Mouse (Mus musculus) urinary bladder, postnatal 14 days (tissue): ENCODE data around the gene Snai3.

Source experiments
- DNase-seq: peaks from one replicate; pipeline ENCODE4 v3.0.0; 2021; ENCODE audit warnings: low spot score

Snai3 gene

DNA sequence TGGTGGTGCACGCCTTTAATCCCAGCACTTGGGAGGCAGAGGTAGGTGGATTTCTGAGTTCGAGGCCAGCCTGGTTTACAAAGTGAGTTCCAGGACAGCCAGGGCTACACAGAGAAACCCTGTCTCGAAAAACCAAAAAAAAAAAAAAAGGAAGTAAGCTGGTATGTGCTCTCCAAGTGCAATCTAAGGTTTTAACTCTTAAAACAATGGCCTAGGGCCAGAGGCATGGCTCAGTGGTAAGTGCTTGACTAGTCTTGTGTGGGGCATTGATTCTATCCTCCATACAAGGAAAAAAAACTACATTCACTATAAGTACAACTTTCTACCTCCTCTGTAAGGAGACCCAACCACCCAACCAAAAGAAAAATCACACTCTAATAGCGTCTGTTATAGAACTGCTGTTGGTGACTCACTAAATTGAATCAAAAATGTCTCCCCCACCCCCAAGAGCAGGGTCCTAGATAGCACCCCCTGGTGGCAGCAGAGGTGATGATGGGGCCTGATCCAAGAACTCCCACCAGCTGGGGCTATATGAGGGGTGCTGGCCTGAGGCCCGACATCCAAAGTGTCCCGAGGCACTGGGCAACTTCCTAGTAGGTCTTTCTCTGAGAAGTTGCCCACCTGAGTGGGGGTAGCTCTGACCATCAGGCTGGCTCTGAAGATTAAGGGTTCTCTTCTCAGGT lies 1.2 kb downstream of the Snai3 start:
- DNase-seq = no peak

DNA sequence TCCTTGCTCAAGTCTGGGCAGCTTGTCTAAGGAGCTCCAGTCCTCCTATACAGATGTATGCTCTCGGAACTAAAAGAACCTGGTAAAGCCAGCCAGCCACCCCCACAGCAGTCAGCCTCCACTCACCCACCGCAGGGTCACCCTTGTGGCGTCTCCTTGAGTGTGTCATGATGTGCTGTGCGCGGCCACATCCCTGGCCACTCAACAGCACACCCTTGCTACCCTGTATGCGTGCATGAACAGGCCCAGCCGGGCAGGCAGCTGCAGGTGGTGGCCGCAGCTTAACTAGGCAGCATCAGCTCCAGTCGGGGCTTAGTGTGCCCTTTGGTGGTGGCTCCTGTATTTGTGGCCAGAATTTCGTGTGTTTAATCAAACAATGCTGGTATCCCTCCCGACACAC lies 3.4 kb downstream of the Snai3 start:
- peak; percentile 57 for DNase-seq

DNA sequence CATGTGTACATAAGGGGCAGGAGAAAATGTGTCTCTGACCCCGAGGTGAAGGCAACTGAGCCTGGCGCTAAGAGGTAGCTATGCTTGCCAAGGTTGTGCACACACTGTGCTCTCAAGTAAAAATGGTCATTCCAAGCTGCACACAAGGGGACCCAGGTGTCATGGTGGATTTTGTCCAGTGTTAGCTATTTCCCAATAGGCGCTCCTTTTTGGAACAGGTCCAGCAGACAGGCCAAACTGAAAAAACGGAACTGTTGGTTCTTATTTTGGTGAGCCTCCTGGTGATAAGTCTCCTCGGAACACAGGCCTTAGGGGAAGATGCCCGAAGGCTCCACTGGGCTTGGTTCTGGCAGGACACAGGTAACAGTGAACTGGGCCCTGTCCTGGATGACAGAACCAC lies 6.1 kb downstream of the Snai3 start:
- DNase-seq = no peak

DNA sequence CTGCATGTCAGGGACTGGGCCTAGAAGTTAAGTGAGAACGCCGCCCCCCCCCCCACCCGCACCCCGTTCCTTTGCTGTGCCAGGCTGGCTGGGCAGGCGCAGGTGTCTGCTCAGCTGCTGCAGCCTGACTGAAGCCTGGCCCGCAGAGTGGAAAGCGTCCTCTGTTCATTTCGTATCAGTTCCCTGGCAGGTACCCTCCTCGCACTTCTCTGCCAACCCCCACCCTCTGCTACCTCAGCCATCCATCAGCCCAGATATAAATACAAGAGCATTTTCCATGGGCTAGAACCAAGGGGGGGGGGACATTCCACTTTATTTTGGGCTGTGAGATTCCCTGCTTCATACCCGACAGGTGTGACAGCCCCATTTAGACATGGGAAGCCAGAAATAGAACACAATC lies 8.4 kb downstream of the Snai3 start:
- DNase-seq = no peak

DNA sequence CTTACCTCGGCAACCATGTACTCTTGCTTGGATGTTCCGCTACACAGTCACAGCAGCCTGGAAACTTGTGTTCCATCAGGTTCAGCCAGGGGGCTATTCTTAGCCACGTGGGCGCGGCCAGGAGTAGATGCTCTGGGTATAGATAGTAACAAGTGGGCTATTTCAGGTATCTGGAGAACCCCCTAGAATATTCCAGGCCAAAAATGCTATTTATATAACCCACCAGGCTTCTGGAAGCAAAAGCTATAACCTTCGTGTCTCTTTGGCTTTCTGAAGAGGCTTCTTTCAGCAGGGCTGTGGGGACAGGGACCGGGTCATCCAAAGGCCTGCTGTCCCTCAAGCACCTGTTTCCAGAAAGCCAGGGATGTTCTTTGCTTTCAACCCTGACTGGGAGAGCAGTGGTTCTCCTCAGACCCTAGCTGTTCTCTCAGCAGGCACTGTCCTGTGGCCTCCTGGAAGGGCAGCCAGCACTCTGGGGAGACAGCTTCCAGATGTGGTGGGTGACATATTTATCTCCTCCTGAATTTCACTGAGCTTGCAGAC lies 9.3 kb downstream of the Snai3 start:
- DNase-seq = no peak

DNA sequence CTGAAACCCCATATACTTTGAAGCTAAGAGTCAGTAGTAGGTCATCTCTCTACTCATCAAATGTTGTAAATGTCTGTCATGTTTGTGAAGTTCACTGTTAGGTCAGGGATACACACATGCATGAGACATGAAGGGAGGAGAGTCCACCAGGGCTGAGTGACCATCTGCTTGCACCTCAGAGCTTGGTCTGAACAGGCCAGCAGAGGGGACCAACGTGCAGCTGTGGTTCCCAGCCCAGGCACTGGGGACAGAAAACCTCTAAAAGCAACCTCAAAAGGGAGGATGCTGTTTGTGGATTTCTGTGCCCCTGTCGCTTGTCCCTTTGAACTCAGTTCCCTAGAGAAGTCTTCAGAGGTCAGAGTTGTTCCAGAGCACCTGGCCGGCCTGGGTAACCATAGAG lies 15.3 kb downstream of the Snai3 start:
- DNase-seq = no peak

DNA sequence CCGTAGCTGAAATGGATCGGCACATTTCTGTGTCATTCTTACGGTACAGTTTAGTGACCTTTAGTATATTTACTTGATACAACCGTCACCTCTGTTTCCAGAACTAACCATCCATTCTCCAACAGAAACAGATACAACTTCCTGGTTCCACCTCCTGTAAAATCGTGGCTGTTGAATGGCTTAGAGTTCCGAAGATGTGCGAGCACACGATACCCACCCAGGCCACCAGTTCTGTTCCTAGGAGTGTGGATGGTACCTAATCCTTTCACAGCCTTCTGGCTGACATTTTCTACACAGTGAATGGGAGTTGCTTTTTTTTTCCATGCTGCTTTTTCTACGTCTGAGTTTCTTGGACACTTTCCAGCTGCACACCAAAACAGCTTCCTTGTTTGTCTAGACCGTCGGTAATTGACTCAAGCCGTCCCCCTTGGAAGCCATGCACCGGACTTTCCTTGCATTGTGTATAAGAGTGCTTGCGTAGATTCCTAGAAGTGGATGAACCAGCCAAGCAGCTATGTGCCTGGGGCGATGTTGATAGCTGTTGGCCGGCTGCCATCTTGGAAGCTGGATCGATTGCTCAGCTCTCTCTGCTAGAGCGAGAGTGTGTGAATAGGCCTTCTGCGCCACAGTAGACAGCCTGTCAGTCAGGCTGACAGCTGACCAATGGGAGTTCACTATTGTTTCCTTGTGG lies 16.3 kb downstream of the Snai3 start:
- peak; percentile 92 for DNase-seq

DNA sequence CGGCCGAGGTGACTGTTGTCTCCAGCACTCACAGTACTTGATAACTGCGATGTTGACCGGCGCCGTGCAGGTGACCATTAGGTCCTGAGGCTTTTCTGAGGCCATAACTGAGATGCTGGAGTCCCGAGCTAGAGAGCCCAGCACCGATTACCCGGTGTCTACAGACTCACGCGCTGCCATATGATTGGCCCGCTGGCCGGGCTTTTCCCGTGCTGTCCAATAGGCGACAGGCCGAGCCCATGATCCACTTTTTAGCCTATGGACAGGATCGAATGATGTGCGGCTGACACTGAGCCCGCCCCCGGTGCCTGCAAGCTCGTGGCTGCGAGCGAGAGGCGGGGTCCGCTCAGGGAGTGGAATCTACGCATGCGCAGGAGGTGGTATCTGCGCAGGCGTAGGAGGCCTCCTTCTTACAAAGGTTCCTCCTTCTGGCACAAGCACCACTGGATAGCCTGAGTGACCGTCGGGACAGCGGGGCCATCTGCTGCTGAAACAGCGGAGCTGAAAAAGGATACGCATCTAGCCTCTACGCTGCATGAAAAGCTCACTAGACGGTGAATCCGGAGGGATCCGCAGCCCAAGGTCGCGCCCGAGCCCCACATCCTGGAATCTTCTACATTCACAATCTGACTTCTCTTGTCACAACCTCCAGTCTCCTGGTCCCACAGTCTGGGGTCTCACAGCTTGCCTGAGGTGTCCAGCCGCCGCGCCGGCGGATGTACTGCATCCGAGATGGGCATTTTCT lies 17.1 kb downstream of the Snai3 start, which contains the start of gene Mvd:
Gene Mvd, minus strand, starts transcription at position 161 of the 745 bp plus-strand sequence.
- DNase-seq = peak; percentile 99

DNA sequence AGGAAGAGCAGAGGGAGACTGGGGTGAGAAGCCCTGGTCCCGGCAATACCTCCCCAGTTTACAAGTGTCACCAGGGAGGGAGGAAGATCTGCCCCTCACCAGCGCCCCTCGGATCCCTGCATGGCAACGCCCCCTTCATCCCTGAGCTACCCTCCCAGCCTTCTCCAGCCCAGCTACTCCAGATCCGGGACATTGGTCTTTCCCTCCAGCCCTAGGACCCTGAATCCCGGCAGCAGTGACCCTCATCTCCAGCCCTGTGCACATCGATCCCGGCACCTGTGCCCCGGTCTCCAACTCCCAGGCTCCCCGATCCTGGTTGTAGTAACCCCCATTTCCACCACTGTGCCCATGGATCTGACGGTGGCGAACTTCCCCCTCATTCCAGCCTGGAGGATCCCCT lies 17.8 kb downstream of the Snai3 start:
- no peak for DNase-seq

DNA sequence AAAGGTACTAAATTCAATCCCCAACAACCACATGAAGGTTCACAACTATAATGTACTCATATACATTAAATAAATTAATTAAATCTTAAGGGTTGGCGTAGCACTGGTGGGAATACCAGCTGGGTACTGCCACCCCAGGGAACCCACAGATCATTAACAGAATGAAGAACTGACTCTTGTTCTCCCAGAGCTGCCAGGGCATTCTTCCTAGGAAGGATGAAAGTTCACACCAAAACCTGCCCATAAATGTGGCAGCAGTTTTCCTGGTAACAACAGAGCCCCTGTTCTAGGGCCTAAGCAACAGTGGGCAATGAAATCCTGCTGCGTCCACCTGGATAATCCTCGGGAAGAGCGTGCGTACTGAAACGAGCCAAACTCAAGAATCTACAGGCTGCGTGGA lies 18.2 kb downstream of the Snai3 start:
- no peak for DNase-seq

DNA sequence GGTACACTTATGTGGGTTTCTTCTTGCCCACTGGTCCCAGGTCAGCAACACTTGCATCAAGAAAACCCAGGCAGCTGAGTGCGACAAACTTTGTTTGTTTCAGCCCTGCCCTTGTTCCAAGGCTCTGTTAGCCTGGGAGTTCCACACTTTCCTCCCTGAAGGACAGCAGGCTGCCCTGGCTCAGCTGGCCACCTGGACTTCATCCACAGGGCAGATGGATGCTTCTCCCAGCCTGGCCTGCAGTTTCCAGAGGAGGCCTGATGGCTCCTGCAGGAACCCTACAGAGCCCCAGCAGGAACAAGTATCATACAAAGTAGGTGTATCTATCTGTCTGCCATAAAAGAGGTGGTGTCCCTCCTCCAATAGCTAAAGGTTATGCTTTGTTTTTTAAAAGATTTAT lies 19.2 kb downstream of the Snai3 start:
- no peak for DNase-seq

DNA sequence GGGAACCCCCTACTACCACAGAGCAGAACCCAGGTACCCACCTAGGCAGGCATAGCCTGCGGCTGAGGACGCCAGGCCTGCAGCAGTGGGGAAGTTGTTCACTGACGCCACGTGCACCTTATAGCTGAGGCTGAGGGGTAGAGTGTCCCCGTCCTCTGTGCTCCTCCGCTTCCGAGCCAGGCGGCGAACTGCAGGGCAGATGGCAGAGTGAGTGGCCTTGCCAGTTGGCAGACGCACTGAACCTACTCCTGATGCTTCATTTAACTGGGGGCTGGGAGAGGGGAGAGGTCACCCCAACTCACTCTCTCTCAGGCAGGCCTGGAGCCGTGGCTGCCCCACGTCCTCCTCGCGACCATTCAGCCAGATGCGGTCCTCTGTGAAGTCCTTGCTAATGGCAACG lies 21.2 kb downstream of the Snai3 start:
- DNase-seq = no peak

DNA sequence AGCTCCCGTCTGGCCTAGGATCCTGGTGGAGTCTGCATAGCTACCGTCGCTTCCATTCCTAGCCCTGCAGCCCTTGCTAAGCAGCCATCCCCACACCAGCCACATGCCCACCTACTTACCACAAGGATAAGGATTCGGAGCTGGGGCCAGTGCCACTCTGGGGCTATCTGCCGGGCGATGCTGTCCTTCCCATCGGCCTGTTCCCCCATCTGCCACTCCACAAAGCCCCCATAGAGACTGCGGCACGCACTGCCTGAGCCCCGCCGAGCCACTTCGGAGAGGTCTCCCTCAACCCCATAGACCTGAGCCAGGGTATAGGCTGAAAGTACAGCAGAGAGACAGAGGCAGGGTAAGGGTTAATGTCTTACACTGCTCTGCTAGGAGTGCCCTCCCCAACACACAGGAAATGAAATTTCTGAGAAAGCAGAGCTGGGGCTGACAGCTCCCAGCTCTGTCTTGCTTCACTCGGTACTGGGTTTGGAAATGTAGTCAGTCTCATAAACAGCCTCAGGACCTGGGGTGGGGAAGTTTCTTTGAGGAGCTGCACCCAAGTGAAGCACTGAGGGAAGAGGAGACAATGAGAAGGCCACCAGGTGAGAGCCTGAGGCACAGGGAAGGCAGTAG lies 22.7 kb downstream of the Snai3 start:
- no peak for DNase-seq

DNA sequence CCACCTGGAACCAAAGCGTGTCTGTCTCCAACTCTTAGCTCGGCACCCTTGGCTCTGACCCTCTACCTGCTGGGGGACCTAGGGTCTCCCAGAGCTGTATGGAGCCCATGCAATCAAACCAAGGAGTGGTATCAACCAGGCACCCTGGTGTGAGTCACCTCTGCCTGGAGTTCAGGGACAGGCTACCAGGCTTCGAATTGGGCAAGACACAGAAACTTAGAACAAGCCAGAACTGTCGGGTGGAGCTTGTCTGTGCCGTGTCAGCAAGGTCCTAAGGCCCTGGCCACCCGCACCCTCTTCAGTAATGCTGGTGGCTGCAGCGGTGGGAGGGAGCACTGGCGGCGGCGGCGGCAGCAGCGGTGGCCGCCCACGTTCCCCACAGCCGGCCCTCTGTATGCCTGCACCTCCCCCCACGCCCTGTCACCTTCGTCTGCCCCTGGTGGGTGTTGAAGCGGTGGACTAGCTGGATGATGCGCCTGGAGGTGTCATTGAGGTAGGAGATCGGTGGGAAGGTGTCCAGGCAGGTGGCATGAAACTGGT lies 23.9 kb downstream of the Snai3 start:
- DNase-seq = no peak

DNA sequence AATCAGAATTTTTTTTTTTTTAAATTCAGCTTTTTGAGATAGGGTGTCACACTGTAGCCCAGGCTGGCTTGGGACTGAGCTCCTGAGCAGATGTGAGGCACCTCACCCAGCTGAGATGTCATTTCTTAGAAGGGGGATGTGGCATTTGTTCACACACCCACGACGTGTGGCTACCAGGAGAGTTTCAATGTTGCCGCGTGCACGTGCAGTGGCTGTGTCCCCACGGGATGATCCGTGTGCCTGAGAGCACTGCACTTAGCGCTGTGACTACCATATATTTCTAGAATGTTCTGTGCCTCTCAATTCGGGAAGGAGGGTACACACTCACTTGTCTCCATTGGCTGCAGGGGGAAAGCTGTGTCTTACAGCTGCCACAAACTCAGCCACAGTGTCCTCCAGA lies 24.4 kb downstream of the Snai3 start:
- DNase-seq = no peak

DNA sequence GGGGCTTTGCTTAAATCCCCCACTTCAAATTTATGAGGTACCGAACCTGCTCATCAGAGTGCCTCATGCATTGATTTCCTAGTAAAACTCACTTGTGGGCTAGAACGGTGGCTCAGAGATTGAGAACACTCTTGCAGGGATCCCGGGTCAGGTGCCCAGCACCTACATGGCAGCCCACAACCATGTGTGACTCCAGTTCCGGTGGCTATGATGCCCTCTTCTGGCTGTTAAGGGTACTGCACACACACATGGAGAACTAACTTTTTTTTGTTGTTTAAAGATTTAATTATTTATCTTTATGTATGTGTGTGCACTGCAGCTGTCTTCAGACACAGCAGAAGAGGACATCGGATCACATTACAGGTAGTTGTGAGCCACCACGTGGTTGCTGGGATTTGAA lies 25.2 kb downstream of the Snai3 start:
- no peak for DNase-seq

DNA sequence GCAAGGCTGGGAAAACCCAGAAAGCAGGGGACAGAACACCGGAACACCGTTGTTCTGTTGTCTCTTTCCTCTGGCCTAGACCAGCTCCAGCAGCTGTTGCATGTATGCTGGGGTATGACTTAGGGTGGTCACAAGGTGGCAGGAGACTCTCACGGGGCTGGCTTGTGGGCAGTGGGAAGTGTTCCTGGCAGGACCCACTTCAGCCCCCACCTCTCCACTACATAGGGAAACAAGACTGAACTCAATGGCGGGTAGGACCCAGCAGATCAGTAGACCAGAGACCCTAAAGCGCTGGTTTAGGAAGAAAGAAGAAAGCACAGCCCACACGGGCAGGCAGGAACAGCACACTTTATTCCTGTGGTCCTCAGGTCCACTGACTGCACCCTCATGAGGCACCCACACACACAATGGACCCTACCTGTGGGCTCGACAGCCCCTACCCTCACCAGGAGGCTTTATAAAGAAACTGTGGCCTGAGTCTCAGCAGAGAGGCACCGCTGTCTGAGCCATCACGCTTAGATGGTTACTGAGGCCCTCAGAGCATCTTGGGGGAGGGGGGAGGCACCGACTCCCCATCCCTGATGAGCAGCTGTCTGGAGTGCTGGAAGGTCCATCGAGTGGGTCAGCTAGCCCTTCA lies 27.1 kb downstream of the Snai3 start:
- DNase-seq = no peak

DNA sequence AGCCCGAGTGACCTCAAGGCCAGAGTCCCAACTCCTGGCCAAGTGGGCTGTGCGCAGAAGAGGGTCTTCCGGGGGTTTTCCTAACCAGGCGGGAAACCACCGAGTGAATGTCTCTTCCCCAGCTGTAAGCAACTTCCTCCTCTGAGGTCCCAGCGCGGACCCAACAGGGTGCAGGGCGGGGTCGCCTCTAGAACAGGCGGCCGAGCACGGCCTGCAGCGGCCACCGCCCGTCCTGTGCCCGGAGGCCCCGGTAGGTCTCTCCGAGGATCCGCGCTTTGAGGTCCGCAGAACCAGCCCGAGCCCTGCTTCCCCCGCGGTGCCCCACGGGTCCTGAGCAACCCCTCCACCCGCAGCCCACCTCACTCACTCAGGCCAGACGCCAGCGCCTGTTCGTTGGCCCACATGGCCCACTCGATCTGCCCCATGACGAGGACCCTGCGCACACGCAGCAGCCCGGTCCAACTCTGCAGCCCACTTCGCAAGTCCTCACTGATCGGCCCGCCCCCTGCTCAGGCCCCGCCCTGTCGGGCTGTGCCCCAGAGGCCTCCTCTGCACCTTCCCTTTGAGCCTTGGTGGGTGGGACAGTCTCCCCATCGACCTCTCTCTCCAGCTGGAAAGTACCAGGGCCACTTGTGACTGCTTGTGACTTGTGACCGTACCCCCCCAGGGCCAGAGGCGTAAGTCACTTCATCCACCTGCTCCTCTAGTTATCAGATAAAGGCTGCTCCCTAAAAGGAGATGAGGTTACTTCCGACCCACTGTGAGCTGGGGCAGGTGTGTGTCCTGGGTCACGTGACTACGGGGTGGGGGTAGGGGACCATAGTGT lies 27.9 kb downstream of the Snai3 start, which contains the start of gene Cyba:
Gene Cyba, minus strand, starts transcription at position 488 of the 826 bp plus-strand sequence.
- DNase-seq = peak; percentile 75

DNA sequence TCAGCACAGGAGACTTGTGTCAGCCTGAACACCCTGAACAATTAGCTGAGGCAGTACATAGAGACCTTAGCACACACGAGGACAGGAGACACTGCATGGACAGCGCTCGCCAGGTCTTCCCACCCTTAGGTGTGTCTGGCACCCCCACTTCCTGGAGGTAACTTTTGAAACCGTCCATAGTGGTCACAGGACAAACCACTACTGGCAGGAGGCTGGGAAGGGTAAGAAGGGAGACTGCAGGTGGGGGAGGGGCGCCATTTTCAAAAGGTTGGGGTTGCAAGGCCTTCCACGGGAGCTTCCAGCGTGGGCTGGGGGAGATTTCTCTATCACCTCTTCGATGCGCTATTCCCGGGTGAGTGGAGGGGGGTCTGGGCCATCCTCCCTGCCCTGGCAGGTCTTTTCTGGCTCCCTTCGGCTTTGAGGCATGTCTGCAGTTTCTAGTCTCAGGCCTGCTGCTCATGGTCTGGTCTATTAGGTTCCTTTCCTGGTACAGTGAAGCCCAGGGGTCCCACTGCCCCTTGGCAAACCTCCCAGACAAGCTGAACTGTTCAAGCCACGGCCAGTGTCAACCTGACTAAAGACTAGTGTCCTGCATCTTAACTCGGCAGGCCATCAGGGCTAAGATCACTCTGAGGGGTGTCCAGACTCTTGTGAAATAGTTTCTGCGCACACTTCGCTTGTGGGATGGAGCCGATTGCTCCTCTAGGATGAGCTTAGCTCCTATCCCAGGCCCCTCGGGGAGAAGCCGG lies 28.7 kb downstream of the Snai3 start:
- no peak for DNase-seq

DNA sequence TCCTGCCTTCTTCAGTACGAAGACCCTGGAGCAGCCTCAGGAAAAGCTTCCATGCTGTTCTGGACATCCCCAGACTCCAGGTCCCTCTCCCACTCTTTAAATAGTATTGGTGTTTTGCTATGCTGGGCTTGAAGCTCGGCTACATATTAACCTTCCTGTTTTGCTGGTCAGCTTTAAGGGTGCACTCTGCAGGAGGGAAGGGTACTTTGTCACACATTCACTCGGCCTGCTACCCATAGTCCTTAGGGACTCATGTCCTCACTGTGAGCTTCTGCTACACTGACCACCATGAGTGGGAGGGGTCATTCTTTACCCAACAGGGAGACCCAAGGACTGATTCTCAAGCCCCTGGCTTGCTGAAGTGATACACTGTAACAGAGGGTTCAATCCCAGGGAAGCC lies 29.9 kb downstream of the Snai3 start:
- no peak for DNase-seq
